Mouse (Mus musculus): ENCODE measurements at regions not wholly inside any gene's neighbourhood (a gene's known extent, or its start where the extent isn't known, plus 50 kb on each side); places are given as distances from the start of the nearest gene placed in this dataset.

DNA sequence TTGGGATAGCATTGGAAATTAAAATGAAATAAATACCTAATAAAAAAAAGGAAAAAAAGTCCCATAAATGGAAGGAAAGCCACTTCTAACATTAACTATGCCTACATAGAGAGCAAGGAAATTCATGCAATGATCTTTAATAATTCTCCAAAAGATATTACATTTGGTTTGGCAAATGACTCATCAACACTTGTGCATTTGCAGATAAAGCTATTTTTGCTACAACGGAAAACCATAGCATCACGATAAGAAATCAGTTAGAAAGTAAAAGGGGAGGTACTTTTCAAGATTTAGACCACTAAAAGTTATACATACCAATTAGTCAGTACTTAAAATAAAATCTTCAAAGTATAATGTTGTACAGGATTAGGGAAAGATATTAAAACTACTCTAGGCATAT lies 109.4 kb upstream of the Tom1l1 start:
- DNase-seq (ENCODE audit: low spot score in 2 of 2): no peak

DNA sequence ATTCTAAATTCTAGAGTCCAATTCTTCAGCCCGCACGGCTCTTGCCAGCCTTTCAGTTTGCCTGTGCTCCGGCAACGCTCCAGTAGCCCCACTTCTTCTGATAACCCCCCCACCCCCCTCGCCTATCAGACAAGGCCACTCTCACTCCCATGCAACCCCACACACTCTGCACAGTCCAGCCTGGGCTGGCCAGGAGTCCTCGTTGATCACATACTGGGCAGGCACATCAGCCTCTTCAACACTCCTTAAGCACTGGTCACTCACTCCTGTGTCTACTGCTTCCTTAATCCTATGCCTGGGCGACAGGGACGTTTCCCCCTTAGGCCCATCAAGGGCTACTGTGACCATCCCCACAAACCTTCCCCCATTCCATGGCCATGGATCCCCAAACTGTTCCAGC lies 95.4 kb upstream of the Tom1l1 start:
- DNase-seq (ENCODE audit: low spot score in 2 of 2): no peak

DNA sequence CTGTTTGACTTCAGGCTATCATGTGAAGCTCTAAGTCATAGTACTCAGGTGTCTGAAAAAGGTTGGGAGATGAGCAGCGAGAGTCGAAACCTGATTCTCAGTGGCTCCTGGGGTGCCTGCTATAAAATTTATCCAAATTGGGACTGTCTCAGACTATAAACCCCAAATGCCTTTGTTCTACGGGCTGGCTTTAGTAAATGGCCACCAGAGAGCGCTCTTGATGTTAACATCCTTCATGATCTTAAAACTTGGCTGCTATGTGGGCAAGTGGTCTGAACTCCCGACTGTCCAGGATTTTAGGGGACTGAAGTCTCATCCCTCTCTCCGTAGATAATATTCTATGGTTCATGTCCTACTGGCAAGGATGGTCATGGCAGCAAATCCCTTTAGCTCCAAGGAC lies 94.8 kb upstream of the Tom1l1 start:
- DNase-seq (ENCODE audit: low spot score in 2 of 2): peak in 1 of 2 experiments; percentile 32

DNA sequence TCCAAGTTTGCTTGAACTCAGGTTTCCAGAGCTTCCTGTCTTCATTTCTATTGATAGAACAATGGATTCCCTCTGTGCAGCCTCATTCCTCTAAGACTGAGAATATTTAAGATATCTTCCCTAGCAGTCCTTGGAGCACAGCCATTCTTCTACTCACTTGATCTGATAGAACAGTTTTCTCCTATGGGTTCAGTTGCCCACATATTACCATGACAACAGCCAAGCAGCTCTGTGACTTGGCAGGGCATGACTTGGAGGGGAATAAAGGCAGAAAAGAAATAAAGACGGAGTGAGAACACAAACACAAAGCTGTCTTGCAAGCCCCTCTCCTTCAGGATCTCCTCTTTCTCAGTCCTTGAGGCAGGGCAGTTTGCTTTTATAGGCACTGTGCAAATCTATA lies 87.6 kb upstream of the Tom1l1 start:
- DNase-seq (ENCODE audit: low spot score in 2 of 2): no peak

DNA sequence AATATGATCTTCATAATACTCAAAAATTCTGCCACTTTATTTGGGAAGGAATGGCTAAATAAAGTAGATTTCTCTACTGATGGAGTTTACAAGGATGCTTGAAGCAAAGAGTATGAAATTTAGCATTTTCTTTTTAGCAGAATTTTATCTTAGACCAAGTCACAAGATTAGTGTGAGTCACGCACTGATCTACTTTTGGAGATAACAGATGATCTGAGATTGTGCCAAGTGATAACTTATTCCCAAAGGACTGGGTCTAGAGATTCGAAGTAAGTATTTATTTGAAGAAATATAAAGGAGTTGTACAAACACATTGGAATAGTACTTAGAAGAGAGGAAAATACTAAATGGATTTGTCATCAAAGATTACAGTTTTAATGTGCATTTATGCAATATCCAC lies 67.8 kb upstream of the Tom1l1 start:
- no peak for DNase-seq (ENCODE audit: low spot score in 2 of 2)

DNA sequence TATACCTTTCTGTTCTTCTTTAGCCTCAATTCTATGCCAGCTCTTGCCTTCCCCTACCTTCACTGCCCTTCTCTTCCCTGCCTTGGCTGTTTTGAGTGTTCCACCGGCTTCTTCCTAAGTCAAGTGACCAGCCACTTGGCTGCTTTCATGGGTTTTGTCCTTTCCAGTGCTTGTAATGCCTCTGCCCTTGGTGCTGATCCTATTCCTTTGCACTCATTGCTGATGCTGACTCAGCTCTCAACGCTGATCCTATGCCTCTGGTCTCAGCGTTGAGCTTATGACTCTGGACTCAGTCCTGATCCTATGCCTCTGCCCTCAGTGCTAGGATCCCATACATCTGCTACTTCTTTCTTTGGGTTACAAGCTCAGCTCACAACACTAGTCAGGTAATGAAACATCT lies 60.3 kb upstream of the Tom1l1 start:
- DNase-seq (ENCODE audit: low spot score in 2 of 2): no peak

DNA sequence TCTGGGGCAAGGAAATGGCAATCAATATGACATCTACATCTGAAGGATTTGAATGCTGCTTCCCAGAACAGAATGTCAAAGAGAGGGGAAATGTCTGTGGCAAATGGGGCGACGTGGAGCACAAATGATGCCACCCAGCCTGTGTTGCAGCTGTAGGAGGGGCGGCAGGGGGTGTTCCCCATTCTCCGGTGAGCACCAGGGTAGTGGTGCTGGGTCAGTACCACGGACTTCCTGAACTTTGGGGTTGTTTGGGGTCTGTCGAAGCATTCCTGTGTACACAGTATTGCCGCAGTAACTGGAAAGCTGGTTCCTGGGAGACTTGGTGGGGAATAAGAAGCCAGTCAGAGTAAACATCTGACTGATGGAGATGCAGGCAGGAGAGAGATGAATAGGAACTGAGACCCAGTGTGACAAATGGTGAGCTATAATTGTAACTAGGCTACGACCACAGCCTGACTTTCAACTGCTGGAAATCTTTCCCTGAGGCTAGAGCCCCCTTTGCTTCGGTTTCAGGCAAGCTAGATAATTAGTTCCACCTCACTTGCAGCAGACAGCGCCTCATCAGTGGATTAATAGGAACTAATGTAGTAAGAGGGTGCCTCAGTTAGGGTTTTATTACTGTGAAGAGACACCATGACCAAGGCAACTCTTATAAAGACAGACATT lies 53.9 kb upstream of the Tom1l1 start:
- no peak for DNase-seq (ENCODE audit: low spot score in 2 of 2)

DNA sequence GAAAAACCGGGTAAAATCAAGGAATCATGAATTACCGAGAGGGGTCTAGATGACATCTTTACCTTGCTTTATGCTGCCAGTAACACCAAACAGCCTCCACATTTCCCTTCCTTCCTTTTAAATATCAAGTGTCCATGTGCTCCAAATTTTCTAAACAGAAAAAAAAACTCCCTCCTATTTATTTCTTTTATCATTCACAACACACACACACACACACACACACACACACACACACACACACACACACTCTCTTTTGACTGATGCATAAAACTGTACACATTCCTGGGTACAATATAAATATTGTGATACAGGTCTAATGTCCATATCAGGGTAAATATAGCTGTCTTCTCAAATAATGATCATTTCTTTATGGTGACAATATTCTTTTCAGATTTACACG lies 51.3 kb upstream of the Tom1l1 start:
- peak in 1 of 2 experiments; percentile 34 for DNase-seq (ENCODE audit: low spot score in 2 of 2)

DNA sequence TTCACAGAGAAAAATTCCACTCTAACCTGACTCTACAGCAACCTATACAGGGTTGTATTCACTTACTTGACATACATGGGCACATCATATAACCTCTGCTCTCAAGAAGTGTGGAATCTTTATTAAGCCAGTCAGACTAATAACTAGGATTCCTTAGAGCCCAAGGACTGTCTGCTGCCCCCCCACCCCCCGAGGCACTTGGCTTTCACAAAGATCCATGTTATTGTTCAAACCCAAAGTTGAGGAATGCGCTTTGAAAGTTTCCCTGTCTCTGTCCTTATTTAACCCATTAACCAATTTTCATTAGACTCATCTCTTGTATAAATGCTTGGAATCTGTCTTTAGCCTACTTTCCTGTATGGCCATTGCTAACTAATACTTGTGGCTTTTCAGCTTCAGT lies 50.6 kb upstream of the Tom1l1 start:
- no peak for DNase-seq (ENCODE audit: low spot score in 2 of 2)
